Mouse (Mus musculus) C2C12 (cell line): Measurements from ENCODE around the gene Tbc1d10c.

Experiments
- CTCF ChIP-seq: IDR thresholded peaks from one replicate; pipeline ENCODE4 v1.5.1; 2011; ENCODE audit not compliant: control insufficient read depth, insufficient read depth, insufficient read length
- MAX ChIP-seq: IDR thresholded peaks from one replicate; pipeline ENCODE4 v1.6.1; 2011; ENCODE audit warnings: mild to moderate bottlenecking, control low read depth

DNA sequence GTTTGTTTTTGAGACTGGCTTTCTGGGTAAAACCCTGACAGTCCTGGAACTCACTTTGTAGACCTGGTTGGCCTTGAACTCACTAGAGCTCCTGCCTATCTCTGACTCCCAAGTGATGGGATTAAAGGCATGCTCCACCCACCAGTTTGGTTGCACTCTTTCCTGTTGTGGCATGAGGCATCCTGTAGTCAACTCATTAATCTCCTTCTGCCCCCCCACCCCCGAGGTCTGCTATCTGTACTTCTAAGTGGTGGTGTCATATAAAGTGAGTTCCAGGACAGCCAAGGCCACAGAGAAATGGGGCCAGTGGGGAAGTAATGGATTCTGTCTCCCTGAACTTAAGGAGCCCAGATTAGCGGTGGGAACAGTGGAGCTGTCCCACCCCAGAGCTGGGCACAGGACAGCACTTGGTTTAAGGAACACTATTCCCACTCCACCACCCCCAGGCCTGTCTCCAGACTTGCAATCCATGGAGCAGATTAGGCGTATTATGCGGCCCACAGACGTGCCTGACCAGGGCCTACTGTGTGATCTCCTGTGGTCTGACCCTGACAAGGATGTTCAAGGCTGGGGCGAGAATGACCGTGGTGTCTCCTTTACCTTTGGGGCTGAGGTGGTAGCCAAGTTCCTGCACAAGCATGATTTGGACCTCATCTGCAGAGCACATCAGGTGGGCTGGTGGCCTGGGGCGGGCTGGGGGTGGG lies 3.1 kb upstream of the Tbc1d10c start:
- TF ChIP-seq CTCF (no peak), MAX (no peak)
